Mouse (Mus musculus) midbrain, embryonic 12.5 days (tissue): ENCODE data around the gene Mfsd1. TPM values are rescaled to one million over a fixed set of nuclear protein-coding genes. Genes with fewer than 3 reads are reported as not detected.

Experiments
- ATAC-seq: fragments of 200-750 bp; cut with Nextera tagmentation; 2 replicates; pipeline ENCODE4 v1.8.0; 2017; ENCODE audit warnings: low read depth, moderate TSS enrichment, moderate library complexity; ENCODE audit not compliant: low FRiP score
- H3K27ac ChIP-seq: fragments of 300-500 bp; sonication (generic); replicated peaks from 2 replicates; pipeline ENCODE4 v1.5.1; 2016; ENCODE audit warnings: mild to moderate bottlenecking
- H3K27me3 ChIP-seq: fragments of 300-500 bp; sonication (generic); 2 replicates; pipeline ENCODE4 v1.6.1; 2016; ENCODE audit warnings: mild to moderate bottlenecking
- H3K36me3 ChIP-seq: fragments of 300-500 bp; sonication (generic); 2 replicates; pipeline ENCODE4 v1.6.1; 2016
- H3K4me1 ChIP-seq: fragments of 300-500 bp; sonication (generic); 2 replicates; pipeline ENCODE4 v1.6.1; 2016
- H3K4me2 ChIP-seq: fragments of 300-500 bp; sonication (generic); replicated peaks from 2 replicates; pipeline ENCODE4 v1.6.1; 2016; ENCODE audit warnings: mild to moderate bottlenecking, moderate library complexity
- H3K4me3 ChIP-seq: fragments of 300-500 bp; sonication (generic); 2 replicates; pipeline ENCODE4 v1.5.1; 2016; ENCODE audit warnings: mild to moderate bottlenecking
- H3K9ac ChIP-seq: fragments of 300-500 bp; sonication (generic); replicated peaks from 2 replicates; pipeline ENCODE4 v1.6.1; 2016; ENCODE audit warnings: mild to moderate bottlenecking, moderate library complexity
- H3K9me3 ChIP-seq: fragments of 300-500 bp; sonication (generic); 2 replicates; pipeline ENCODE4 v1.6.1; 2016; ENCODE audit warnings: mild to moderate bottlenecking
- WGBS: fragments of 180-500 bp; shearing (Covaris S2); methylation state at CpG from one replicate; pipeline ENCODE4 v1.1.7; 2016; 5-methylcytosine and 5-hydroxymethylcytosine counted together
- polyA plus RNA-seq: library from polyadenylated mRNA; unstranded; fragments of >200 nt; fragmentation: Nextera tagmentation; extraction: Ambion mirVana; gene quantifications from 2 replicates; pipeline ENCODE4 v1.2.1, GENCODE M21; 2016

The Mfsd1 gene
- polyA plus RNA-seq, 1 experiment from 2014 or later, result 53.9 TPM

DNA sequence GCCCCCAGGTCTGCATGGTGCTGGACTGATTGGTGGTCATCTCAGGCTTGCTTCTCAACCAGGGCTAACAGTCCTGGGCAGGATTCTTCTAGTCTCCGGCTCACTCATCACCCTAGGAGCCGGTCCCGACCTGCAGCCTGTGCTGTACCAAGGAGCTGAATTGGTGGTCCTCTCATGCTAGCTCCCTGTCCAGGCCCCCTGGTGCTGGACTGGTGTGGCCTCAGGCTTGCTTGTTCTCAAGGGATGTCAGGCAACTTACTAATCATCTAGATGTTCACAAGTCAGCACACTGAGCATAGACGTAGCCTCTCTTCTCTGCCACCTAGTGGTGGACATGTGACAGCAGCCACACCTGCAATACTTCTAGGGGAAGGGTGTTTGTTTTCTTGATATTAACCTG, 9.6 kb upstream of the Mfsd1 start:
- Histone ChIP-seq H3K27me3 (peaks cover 41% of the 10 kb centered on the region), H3K9ac (no peak overlapping the region), H3K27ac (no peak overlapping the region), H3K4me2 (no peak overlapping the region), H3K36me3 (no peaks in the 10 kb centered on the region), H3K4me3 (no peak overlapping the region), H3K9me3 (no peaks in the 10 kb centered on the region), H3K4me1 (no peaks in the 10 kb centered on the region)
- WGBS, result 69% methylated on average over 4 of the region's 4 CpGs
- peak; percentile 55 for ATAC-seq

DNA sequence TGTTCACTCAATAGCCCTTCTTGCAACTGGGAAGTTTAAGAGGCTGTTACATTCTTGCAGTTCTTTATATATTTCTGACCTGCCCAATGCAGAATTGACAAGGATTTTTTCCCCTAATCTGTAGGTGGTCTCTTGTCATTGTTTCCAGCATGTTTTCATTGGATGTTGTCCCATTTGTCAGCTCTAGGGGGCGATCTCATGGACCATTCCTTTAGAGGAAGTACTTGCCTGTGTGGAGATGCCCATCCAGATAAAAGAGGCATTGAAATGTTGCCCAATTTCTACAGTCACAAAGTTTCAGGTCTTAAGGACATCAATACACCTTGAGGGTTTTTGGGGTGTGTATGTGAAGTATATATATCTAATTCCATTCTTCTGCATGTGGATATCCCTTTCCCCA, 9.0 kb upstream of the Mfsd1 start:
- Histone ChIP-seq H3K4me3 (no peak overlapping the region), H3K4me1 (no peaks in the 10 kb centered on the region), H3K4me2 (no peak overlapping the region), H3K36me3 (no peaks in the 10 kb centered on the region), H3K27me3 (peaks cover 41% of the 10 kb centered on the region), H3K9ac (no peak overlapping the region), H3K9me3 (no peaks in the 10 kb centered on the region), H3K27ac (no peak overlapping the region)
- no peak for ATAC-seq
- WGBS, result 0% methylated on average over 1 of the region's 1 CpGs

DNA sequence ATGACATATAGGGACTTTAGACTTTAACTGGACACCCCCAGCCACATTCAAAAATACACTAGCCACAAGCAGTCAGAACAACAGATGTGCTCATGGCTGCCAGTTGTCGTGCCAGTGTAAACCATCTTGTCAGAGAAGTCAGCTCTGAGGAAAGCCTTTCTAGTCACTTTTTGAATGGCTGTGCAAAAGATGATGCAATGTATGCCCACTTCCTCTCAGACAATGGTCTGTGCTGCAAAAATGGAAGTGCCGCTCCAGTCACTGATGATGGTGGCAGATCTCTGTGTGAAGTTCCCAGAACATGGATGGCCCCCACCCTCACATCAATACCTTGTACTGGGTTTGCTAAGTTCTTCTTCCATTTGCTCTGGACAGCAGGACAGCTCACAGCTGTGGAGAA, 6.3 kb upstream of the Mfsd1 start:
- Histone ChIP-seq H3K9ac (no peak overlapping the region), H3K4me2 (no peak overlapping the region), H3K4me3 (no peak overlapping the region), H3K27ac (no peak overlapping the region), H3K27me3 (peaks cover 42% of the 10 kb centered on the region), H3K36me3 (no peaks in the 10 kb centered on the region), H3K4me1 (no peaks in the 10 kb centered on the region), H3K9me3 (no peaks in the 10 kb centered on the region)
- WGBS, result 85% methylated on average over 2 of the region's 2 CpGs
- ATAC-seq, result no peak

DNA sequence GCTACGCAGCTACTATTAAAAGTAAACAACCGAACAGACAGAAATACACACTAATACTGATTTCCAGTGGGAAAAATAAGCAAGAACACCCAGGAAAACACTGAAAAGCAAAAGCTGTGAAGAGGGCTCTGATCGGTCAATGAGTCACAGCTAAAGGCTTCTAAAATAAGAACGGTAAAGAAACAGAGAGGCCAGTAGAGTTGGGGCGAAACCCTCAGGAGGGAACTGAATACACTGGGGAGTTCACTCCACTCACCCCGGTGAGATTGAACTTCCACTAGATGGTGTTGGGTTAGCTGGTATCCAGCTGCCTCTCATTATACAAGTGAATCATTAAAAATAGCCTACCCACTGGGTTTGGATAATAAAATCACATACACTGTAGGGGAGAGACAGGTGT, 5.8 kb upstream of the Mfsd1 start:
- Histone ChIP-seq H3K36me3 (no peaks in the 10 kb centered on the region), H3K4me2 (no peak overlapping the region), H3K4me1 (no peaks in the 10 kb centered on the region), H3K27ac (no peak overlapping the region), H3K9me3 (no peaks in the 10 kb centered on the region), H3K27me3 (peaks cover 42% of the 10 kb centered on the region), H3K4me3 (no peak overlapping the region), H3K9ac (no peak overlapping the region)
- WGBS, result 90% methylated on average over 6 of the region's 6 CpGs
- ATAC-seq, result no peak

DNA sequence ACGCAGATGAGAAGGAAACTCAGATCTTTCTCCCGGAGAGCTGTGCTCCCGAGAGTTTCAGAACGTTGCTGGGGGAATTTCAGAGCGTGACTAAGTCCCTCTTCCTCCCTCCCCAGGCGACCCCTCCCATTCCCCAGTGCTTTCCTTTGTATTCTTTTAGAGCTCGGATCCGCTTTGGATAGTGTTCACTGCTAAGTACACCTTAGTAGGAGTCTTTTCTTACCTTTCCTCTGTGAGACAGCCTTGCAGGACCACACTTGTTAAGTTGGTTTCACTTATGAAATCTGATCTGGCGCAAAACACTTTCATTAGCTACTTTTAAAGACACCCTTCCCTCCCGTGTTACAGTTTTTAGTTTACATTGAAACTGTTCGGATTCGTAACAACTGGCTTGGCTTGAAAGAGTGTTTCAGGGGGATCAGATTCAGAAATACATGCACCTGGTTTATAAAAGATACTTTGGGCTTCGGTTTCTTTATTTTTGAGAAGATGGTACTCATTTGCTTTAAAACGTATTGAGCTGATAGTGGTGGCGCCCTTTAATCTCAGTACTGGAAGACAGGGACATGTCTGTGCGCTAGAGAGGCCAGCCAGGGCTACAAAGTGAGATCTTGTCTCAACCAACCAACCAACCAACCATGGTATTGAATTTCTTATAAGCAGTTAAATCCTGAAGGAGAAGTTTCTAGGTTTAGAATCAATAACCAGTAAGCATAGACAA, 744 bp downstream of the Mfsd1 start:
- H3K4me1 ChIP-seq, result peaks cover 15% of the 10 kb centered on the region
- peaks cover 8% of the 10 kb centered on the region for H3K27me3 ChIP-seq
- H3K27ac ChIP-seq, result peak overlapping the region; percentile 66; the same call in 1 of the 2 replicates
- H3K9me3 ChIP-seq, result no peaks in the 10 kb centered on the region
- peaks cover 23% of the 10 kb centered on the region for H3K36me3 ChIP-seq
- peak; percentile 57 for ATAC-seq
- 21% methylated on average over 16 of the region's 16 CpGs for WGBS
- peak overlapping the region; percentile 81 for H3K9ac ChIP-seq
- peak overlapping the region; percentile 73 for H3K4me3 ChIP-seq
- peak overlapping the region; percentile 89 for H3K4me2 ChIP-seq

DNA sequence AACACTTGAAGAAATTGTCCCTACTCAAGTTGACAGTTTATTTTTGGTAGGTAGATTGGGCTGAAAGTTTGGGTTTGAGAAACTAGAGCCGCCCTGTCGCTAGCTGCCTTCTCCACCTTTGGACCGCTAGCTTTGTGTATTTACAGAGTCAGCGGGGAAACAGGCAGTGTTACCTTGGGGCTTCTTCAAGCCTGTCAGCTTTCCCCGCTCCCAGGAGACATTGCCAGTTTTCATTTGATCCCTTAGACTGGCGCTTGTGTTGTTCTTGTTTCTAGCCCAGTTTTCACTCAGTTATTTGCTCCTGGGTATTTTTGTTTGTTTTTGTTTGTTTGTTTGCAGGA, 1.3 kb downstream of the Mfsd1 start:
- 86% methylated on average over 6 of the region's 6 CpGs for WGBS
- Histone ChIP-seq H3K27ac (no peak overlapping the region), H3K9ac (0 out of 2 replicates have a peak overlapping the region, but pooled peaks have one; percentile 15), H3K9me3 (no peaks in the 10 kb centered on the region), H3K4me3 (peak overlapping the region; percentile 73; the same call in 1 of the 2 replicates), H3K4me1 (peaks cover 15% of the 10 kb centered on the region), H3K4me2 (peak overlapping the region; percentile 89), H3K36me3 (peaks cover 24% of the 10 kb centered on the region), H3K27me3 (peaks cover 8% of the 10 kb centered on the region)
- ATAC-seq, result no peak

DNA sequence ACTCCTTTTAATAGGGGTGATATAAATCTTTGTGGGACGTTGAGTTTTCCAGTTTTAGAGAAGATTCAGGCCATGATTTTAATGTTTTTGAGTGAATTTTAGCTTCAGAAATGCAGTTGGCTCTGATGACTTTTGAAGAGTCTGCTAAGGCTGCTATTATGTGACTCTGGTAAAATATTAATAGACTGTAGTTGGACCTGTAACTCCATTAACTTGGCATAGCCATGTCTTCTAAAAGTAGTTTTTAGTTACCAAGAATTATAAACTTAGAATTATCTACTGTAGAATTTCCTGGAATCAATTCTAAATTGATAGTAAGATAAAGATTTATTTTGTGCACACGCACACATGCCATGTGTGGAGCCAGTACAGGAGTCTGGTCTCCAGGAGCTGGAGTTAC, 4.0 kb downstream of the Mfsd1 start:
- no peak for ATAC-seq
- Histone ChIP-seq H3K9ac (no peak overlapping the region), H3K9me3 (no peaks in the 10 kb centered on the region), H3K4me3 (no peak overlapping the region), H3K4me2 (no peak overlapping the region), H3K36me3 (peaks cover 49% of the 10 kb centered on the region), H3K27ac (no peak overlapping the region), H3K27me3 (no peaks in the 10 kb centered on the region), H3K4me1 (peaks cover 15% of the 10 kb centered on the region)
- WGBS, result 83% methylated on average over 2 of the region's 2 CpGs

DNA sequence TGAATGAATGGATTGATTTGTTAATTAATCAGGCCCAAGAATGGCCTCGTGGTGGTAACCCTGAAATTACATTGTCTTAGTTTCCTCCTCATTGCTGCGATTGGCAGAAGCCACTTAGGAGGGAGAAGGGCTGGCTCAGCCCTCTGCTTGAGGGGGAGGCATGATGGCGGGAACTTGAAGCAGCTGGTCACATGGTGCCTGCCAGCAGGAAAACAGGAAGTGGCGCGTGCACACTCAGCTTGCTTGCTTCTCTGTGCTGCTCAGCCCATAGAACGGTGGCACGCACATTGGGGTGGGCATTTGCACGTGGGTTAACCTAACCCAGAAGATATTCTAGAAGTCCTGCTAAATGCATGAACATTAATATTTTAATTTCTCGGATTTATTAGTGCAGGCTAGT, 4.9 kb downstream of the Mfsd1 start:
- ATAC-seq, result no peak
- Histone ChIP-seq H3K27ac (no peak overlapping the region), H3K9me3 (no peaks in the 10 kb centered on the region), H3K4me1 (peaks cover 12% of the 10 kb centered on the region), H3K4me3 (no peak overlapping the region), H3K27me3 (no peaks in the 10 kb centered on the region), H3K4me2 (no peak overlapping the region), H3K9ac (no peak overlapping the region), H3K36me3 (peaks cover 58% of the 10 kb centered on the region)
- 89% methylated on average over 9 of the region's 9 CpGs for WGBS

DNA sequence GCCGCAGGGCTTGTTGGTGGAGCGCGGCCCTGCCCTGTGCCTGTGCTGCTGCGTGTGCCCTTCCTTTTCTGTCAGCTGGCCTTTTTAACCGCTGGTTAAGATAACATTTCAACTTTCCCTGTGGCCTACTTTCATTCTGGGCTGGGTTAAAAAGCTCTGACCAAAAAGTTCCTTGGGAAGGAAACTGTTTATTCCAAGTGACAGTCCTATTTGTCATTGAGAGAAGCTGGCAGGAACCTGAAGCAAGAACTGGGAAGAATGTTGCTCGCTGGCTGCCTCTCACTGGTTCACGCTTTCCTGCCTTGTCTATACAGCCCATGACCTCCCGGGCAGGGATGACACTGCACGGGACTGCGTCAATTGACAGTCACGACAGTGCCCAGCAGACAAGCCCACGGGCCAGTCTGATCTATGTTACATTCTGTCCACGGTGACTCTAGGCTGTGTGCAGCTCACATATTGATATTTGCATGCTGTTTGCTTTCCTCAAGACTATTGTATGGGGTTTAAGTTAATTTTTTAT, 19.1 kb downstream of the Mfsd1 start:
- 94% methylated on average over 13 of the region's 13 CpGs for WGBS
- no peak overlapping the region for H3K4me3 ChIP-seq
- H3K27ac ChIP-seq, result no peak overlapping the region
- ATAC-seq, result no peak
- no peaks in the 10 kb centered on the region for H3K9me3 ChIP-seq
- 0 out of 2 replicates have a peak, but pooled peaks cover 2% of the 10 kb centered on the region for H3K4me1 ChIP-seq
- peaks cover 53% of the 10 kb centered on the region for H3K36me3 ChIP-seq
- no peak overlapping the region for H3K9ac ChIP-seq
- no peaks in the 10 kb centered on the region for H3K27me3 ChIP-seq
- no peak overlapping the region for H3K4me2 ChIP-seq

DNA sequence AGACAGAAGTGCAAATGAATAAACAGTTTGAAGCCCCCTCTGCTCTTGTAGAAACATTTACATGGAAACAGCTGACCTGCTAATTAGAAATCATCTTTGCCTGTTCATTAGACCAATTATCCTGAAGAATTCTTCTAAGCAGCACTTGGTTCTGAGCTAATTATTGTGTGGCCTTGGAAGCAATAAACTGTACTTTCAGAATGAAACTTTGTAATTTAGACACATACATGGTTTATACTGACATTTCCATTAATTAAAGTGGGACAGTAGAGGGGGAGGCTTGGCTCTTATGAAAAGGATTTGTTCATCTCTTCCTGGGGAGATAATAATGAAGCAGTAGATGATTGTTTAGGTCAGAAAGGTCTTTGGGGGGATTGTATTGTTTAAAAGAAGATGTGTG, 35.7 kb downstream of the Mfsd1 start:
- Histone ChIP-seq H3K27ac (no peak overlapping the region), H3K36me3 (no peaks in the 10 kb centered on the region), H3K9ac (no peak overlapping the region), H3K9me3 (no peaks in the 10 kb centered on the region), H3K4me2 (no peak overlapping the region), H3K4me1 (no peaks in the 10 kb centered on the region), H3K4me3 (no peak overlapping the region), H3K27me3 (no peaks in the 10 kb centered on the region)
- ATAC-seq, result no peak

DNA sequence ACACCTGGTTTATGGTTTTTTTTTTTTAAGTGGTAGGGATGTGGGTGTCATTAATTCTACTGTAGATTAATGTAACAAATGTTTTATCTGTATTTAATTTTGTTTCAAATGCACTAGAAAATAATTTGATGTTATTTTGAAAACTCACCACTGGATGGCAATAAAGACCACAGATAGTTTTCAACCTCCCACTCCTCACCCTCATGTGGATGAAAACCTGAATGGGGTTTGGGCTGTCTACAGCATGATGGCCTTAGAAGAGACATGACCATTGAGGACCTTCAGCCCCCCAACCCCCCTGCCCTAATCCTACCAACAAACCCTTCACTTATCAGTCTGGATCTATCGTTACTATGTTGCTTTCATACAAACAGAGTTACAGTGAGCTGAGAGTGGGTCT, 42.1 kb downstream of the Mfsd1 start:
- Histone ChIP-seq H3K4me2 (no peak overlapping the region), H3K36me3 (no peaks in the 10 kb centered on the region), H3K27me3 (no peaks in the 10 kb centered on the region), H3K4me1 (no peaks in the 10 kb centered on the region), H3K9me3 (no peaks in the 10 kb centered on the region), H3K4me3 (no peak overlapping the region), H3K27ac (no peak overlapping the region), H3K9ac (no peak overlapping the region)
- peak; percentile 78 for ATAC-seq
- WGBS, result 73% methylated on average over 1 of the region's 1 CpGs

DNA sequence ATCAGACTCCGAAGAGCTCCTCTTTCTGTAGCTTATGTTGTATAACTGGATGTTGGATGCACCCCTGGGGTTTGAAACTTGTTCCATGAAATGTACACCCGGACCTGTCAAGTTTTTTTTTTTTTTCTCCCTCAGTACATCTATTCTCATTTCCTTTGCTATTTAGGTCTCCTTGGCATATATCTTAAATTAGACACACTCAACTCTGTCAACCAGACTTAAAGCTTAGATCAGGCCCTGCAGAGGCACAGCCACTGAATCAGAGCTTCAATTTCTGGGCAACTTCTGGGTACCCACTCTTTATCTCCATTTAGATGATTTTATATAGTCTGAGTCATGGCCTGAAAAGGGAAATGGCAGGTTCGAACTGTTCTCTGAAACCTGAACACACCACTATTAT, 60.6 kb downstream of the Mfsd1 start:
- ATAC-seq, result no peak
- no peak overlapping the region for H3K27ac ChIP-seq
- H3K27me3 ChIP-seq, result no peaks in the 10 kb centered on the region; the same call in 1 of the 2 replicates
- H3K4me3 ChIP-seq, result no peak overlapping the region
- H3K4me1 ChIP-seq, result peaks cover 11% of the 10 kb centered on the region; the same call in 1 of the 2 replicates
- H3K9ac ChIP-seq, result no peak overlapping the region
- no peak overlapping the region for H3K4me2 ChIP-seq
- H3K36me3 ChIP-seq, result no peaks in the 10 kb centered on the region
- no peaks in the 10 kb centered on the region for H3K9me3 ChIP-seq
- WGBS, result 87% methylated on average over 3 of the region's 3 CpGs
